Mouse (Mus musculus) hindbrain, embryonic 13.5 days (tissue): Measurements from ENCODE around the gene March2. TPM values are rescaled to one million over a fixed set of nuclear protein-coding genes. Genes with fewer than 3 reads are reported as not detected.
A peak's percentile ranks its signal among the peaks of the same experiment; 100 is the strongest.
"Not testable (repeated sequence)": the region's sequence is repeated elsewhere in the genome, so short reads cannot be mapped to it uniquely, and the experiment has no call there.

Source experiments
- ATAC-seq: fragments of 200-750 bp; cut with Nextera tagmentation; 2 replicates; pipeline ENCODE4 v1.8.0; 2017; ENCODE audit warnings: moderate TSS enrichment; ENCODE audit not compliant: low FRiP score
- H3K27ac ChIP-seq: fragments of 300-500 bp; sonication (generic); 2 replicates; pipeline ENCODE4 v1.5.1; 2015; ENCODE audit warnings: inconsistent platforms, mild to moderate bottlenecking, moderate library complexity
- H3K27me3 ChIP-seq: fragments of 300-500 bp; sonication (generic); 2 replicates; pipeline ENCODE4 v1.6.1; 2015; ENCODE audit warnings: mild to moderate bottlenecking, inconsistent platforms
- H3K36me3 ChIP-seq: fragments of 300-500 bp; sonication (generic); 2 replicates; pipeline ENCODE4 v1.6.1; 2015; ENCODE audit warnings: mild to moderate bottlenecking, inconsistent platforms
- H3K4me1 ChIP-seq: fragments of 300-500 bp; sonication (generic); replicated peaks from 2 replicates; pipeline ENCODE4 v1.6.1; 2015; ENCODE audit warnings: inconsistent platforms
- H3K4me2 ChIP-seq: fragments of 300-500 bp; sonication (generic); 2 replicates; pipeline ENCODE4 v1.6.1; 2015; ENCODE audit warnings: inconsistent platforms, mild to moderate bottlenecking, moderate library complexity
- H3K4me3 ChIP-seq: fragments of 300-500 bp; sonication (generic); 2 replicates; pipeline ENCODE4 v1.5.1; 2015; ENCODE audit warnings: mild to moderate bottlenecking, inconsistent platforms
- H3K9ac ChIP-seq: fragments of 300-500 bp; sonication (generic); 2 replicates; pipeline ENCODE4 v1.6.1; 2015; ENCODE audit warnings: mild to moderate bottlenecking, inconsistent platforms
- H3K9me3 ChIP-seq: fragments of 300-500 bp; sonication (generic); 2 replicates; pipeline ENCODE4 v1.6.1; 2016; ENCODE audit warnings: inconsistent platforms
- WGBS: fragments of 180-500 bp; shearing (Covaris S2); methylation state at CpG from one replicate; pipeline ENCODE4 v1.1.7; 2015; 5-methylcytosine and 5-hydroxymethylcytosine counted together
- polyA plus RNA-seq: library from polyadenylated mRNA; unstranded; fragments of >200 nt; fragmentation: Nextera tagmentation; extraction: Ambion mirVana; gene quantifications from 2 replicates; pipeline ENCODE4 v1.2.1, GENCODE M21; 2015

Gene March2
- polyA plus RNA-seq, 1 experiment from 2014 or later, result 68.4 TPM

DNA sequence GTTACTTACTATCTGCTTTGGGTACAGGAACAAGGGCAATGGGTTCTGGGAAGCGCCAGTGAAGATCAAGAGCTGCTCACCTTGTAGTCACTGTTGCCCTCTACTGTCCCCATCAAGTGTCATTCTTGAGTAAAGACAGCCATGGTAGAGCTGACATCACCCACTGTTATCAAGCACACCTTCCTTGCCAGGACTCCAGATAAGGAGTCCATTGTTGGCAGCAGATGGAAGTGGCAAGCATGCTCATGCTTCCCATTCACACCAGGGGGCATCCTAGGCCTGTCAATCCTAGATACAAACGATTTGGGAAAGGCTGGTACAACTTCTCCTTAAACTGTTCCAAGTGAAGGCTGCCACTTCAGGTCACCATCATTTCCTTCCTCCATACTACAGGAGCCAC is 27.5 kb upstream of the March2 start:
- H3K27ac ChIP-seq, result no peak overlapping the region

DNA sequence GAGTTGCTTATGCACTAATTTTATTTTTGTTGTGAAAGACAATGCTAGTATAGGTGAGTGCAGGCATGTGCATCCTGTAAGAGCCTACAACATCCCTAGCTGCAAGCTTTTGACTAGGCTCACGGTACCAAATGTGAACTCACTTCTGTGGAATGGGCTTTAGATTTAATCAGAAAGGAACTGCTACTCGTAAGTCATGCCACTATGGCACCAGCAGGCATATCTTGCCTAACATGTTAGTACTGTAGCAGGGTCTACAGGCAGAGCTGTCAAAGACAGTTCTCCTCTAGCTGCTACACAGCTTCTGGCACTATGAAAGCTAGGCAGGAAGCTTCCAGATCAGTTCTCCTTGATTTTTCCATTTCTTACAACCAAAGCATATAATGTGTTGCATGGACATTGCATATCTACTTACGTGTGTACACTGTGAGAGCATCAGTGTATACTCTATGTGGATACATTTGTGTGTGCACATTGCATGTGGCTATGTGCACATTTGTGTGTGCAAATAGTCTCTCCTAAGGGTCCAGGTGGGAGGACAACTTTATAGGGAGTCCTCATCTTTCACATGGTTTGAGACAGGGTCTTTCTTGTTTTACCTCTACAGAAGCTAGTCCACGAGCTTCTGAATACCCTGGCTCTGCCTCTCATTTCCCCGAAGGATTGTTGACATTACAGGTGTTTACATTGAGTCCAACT is 26.4 kb upstream of the March2 start:
- 87% methylated on average over 5 of the region's 5 CpGs for WGBS
- 0 out of 2 replicates have a peak, but pooled peaks cover 7% of the 10 kb centered on the region for H3K9me3 ChIP-seq
- no peak overlapping the region for H3K4me3 ChIP-seq
- no peaks in the 10 kb centered on the region for H3K27me3 ChIP-seq
- no peak overlapping the region for H3K4me2 ChIP-seq
- H3K9ac ChIP-seq, result no peak overlapping the region
- ATAC-seq, result no peak
- H3K36me3 ChIP-seq, result peaks cover 43% of the 10 kb centered on the region
- H3K4me1 ChIP-seq, result no peaks in the 10 kb centered on the region
- no peak overlapping the region for H3K27ac ChIP-seq

More for the DNA sequence above, 27.5 kb upstream of the March2 start:
- Histone ChIP-seq H3K4me1 (no peaks in the 10 kb centered on the region), H3K4me2 (no peak overlapping the region), H3K27me3 (no peaks in the 10 kb centered on the region), H3K4me3 (no peak overlapping the region), H3K36me3 (peaks cover 53% of the 10 kb centered on the region), H3K9ac (no peak overlapping the region), H3K9me3 (0 out of 2 replicates have a peak, but pooled peaks cover 7% of the 10 kb centered on the region)
- WGBS, result 80% methylated on average over 2 of the region's 2 CpGs
- no peak for ATAC-seq

DNA sequence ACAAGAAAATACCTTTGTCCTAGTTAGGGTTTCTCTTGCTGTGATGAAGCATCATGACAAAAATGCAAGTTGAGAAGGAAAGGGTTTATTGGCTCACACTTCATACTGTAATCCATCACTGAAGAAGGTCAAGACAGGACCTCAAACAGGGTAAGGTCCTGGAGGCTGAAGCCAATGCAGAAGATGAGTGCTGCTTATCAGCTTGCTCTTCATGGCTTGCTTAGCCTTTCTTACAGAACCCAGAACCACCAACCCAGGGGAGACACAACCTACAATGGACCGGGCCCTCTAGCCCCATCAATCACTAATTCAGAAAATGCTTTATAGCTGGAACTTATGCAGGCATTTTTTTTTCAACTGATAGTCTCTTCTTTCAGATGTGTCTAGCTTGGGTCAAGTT is 23.9 kb upstream of the March2 start:
- no peak overlapping the region for H3K27ac ChIP-seq
- ATAC-seq, result no peak
- no peak overlapping the region for H3K4me2 ChIP-seq
- WGBS, result 88% methylated on average over 1 of the region's 1 CpGs
- H3K4me3 ChIP-seq, result no peak overlapping the region
- H3K9me3 ChIP-seq, result 0 out of 2 replicates have a peak, but pooled peaks cover 7% of the 10 kb centered on the region
- H3K36me3 ChIP-seq, result peaks cover 19% of the 10 kb centered on the region
- H3K27me3 ChIP-seq, result no peaks in the 10 kb centered on the region
- H3K9ac ChIP-seq, result no peak overlapping the region
- H3K4me1 ChIP-seq, result no peaks in the 10 kb centered on the region

DNA sequence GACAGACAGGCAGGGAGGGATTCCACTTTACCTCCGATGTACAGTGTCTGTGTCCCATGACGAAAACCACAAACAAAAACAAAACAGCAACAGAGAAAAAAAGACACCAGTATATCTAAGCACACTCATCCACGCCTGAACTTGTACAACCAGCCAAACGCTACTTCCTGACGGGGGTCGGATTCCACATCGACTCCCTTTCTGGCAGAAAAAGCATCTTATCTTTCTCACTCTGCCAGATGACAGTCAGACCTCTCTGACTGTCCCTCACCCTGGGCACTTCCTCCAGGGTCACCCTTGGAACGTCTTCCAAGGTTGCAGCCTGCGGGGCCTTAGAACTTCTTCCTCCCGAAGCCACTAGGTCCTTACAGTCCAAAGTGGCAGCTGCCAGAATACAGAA is 15.1 kb upstream of the March2 start:
- not testable (repeated sequence) for H3K4me3 ChIP-seq
- 88% methylated on average over 10 of the region's 10 CpGs for WGBS

DNA sequence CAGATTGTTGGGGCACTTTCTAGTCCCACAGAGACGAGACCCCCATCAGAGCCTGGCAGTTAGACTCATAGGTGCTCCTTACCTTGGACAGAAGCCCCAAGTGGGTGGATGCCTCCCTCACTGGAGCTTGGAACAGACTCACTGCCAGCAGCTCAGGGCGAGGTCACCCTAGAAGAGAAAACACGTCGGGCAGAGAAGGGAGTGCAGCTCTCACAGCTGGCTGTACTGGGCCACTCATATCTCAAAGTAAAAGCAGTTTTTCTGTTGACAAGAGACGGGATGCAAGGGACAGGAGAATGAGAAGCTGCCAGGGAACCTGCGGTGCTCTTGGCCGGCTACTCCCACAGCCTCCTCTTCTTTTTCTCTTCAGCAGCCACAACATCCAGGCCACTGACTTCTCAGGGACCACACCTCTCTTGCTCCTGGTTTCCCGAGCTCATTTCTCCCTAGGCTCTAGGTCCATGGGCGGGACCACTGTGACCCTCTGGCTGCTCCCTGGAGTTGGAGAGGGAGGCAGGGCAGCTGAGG is 14.2 kb upstream of the March2 start:
- not testable (repeated sequence) for H3K9ac ChIP-seq, H3K27me3 ChIP-seq, H3K9me3 ChIP-seq, H3K4me2 ChIP-seq, H3K27ac ChIP-seq, ATAC-seq, H3K4me1 ChIP-seq, H3K4me3 ChIP-seq, H3K36me3 ChIP-seq
- WGBS, result 81% methylated on average over 9 of the region's 9 CpGs

More for the DNA sequence above, 15.1 kb upstream of the March2 start:
- not testable (repeated sequence) for H3K27ac ChIP-seq, H3K36me3 ChIP-seq, H3K4me2 ChIP-seq, H3K9me3 ChIP-seq, H3K27me3 ChIP-seq, H3K9ac ChIP-seq, ATAC-seq, H3K4me1 ChIP-seq

DNA sequence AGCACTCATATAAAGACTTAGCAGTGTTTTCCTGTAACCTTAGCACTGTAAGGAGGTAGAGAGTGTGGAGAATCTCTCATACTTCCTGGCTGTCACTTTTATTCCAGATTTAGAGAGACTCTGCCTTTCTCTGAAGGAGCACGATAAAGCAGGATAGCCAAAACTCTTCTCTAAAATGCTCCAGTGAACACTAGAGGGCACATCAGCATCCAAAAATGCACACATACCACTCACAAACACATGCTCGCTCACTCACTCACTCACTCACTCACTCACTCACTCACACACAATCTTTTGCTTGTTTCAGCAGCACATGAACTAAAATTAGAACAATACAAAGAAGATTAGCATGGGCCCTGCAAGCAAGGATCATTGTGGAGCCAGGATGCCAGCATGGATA is 10.7 kb upstream of the March2 start:
- H3K4me2 ChIP-seq, result no peak overlapping the region
- H3K9me3 ChIP-seq, result no peaks in the 10 kb centered on the region
- no peaks in the 10 kb centered on the region for H3K4me1 ChIP-seq
- no peak for ATAC-seq
- WGBS, result 70% methylated on average over 2 of the region's 2 CpGs
- no peaks in the 10 kb centered on the region for H3K27me3 ChIP-seq
- no peak overlapping the region for H3K9ac ChIP-seq
- no peak overlapping the region for H3K4me3 ChIP-seq
- H3K36me3 ChIP-seq, result no peaks in the 10 kb centered on the region
- H3K27ac ChIP-seq, result no peak overlapping the region

DNA sequence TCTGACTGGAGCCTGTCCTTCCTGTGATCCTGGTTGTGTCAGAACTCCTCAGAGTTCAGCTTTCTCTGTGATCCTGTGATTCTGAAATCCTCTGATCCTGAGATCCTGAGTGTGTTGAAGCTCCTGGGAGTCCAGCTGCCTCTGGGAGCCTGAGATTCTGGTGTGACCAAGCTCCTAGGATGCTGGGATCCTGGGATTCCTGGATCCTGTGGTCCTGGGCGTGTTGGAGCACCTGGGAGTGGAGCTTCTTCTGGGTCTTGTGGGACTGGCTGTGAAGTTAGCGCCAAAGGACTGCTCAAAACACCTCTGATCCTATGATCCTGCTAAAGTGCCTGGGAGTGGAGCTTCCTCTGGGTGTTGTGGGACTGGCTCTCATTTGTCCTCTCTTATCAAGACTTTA is 9.9 kb upstream of the March2 start:
- H3K36me3 ChIP-seq, result no peaks in the 10 kb centered on the region
- H3K4me3 ChIP-seq, result no peak overlapping the region
- H3K27ac ChIP-seq, result no peak overlapping the region
- no peak overlapping the region for H3K4me2 ChIP-seq
- 79% methylated on average over 2 of the region's 2 CpGs for WGBS
- H3K27me3 ChIP-seq, result peaks cover 3% of the 10 kb centered on the region; the same call in 1 of the 2 replicates
- no peaks in the 10 kb centered on the region for H3K4me1 ChIP-seq
- H3K9me3 ChIP-seq, result no peaks in the 10 kb centered on the region
- no peak for ATAC-seq
- H3K9ac ChIP-seq, result no peak overlapping the region

DNA sequence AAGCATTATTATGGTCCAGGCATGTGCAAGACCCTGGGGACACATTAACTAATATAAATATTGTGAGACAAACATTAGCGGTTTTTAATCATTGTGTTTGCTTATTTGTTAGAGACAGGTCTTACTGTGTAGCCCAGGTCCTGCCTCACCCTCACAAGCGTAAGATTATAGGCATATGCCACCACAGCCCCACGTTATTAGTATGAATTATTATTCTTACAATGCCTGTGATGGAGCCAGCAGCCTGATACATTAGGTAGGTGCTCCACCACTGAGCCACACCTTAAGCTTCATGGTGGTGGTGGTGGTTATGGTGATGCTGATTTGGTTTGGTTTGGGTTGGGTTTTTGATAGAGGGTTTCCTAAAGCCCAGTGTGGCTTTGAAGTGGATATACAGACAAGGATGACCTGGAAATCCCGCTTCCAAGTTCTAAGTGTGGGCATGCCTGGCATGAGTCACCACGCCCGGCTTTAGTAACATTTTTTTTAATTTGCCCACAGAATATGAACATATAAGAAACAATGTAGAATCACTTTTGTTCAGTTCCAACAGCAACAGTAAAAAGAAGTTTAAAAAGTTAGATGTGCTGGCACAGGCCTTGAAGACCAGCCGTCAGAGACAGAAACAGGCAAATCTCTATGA is 1.4 kb upstream of the March2 start:
- Histone ChIP-seq H3K9ac (no peak overlapping the region), H3K36me3 (0 out of 2 replicates have a peak, but pooled peaks cover 3% of the 10 kb centered on the region), H3K9me3 (no peaks in the 10 kb centered on the region), H3K4me3 (no peak overlapping the region), H3K4me1 (peaks cover 12% of the 10 kb centered on the region), H3K4me2 (no peak overlapping the region), H3K27ac (no peak overlapping the region), H3K27me3 (peaks cover 3% of the 10 kb centered on the region; the same call in 1 of the 2 replicates)
- no peak for ATAC-seq
- 97% methylated on average over 7 of the region's 7 CpGs for WGBS

DNA sequence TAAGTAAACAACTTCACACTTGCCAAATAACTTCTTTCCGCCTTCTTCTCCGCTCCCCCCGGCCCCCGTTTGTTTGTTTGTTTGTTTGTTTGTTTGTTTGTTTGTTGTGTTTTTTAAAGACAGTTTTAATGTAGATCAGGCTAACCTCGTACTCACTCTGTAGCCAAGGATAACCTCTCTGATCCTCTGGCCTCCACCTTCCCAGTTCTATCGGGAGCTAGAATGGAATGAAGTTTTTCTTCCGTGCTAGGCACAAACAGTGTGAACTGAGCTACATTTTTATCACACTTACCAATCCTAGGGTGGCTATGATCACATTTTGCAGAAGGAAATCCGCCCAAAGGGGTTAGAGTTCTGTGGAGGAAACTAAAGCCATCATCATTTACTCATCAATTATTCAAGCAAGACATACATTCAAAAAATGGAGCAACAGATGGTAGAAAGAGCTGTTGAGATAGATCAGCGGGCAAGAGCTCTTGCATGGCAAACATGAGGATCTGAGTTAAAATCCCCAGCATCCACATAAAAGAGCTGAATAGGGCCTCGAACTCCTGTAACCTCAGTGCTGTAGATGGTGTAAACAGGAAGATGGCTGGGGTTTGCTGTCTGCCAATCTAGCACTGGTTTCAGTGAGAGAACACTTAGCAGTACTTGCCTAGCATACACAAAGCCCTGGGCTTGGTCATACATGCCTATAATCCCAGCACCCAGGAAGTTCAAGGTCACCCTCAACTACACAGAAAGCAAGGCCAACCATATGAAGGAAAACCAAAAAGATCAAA is 665 bp upstream of the March2 start:
- Histone ChIP-seq H3K9me3 (no peaks in the 10 kb centered on the region), H3K36me3 (0 out of 2 replicates have a peak, but pooled peaks cover 3% of the 10 kb centered on the region), H3K9ac (peak overlapping the region; percentile 86; the same call in 1 of the 2 replicates), H3K4me1 (peaks cover 12% of the 10 kb centered on the region), H3K27ac (no peak overlapping the region), H3K4me2 (peak overlapping the region; percentile 75), H3K4me3 (peak overlapping the region; percentile 81), H3K27me3 (peaks cover 3% of the 10 kb centered on the region; the same call in 1 of the 2 replicates)
- 50% methylated on average over 10 of the region's 10 CpGs for WGBS
- peak; percentile 33 for ATAC-seq

DNA sequence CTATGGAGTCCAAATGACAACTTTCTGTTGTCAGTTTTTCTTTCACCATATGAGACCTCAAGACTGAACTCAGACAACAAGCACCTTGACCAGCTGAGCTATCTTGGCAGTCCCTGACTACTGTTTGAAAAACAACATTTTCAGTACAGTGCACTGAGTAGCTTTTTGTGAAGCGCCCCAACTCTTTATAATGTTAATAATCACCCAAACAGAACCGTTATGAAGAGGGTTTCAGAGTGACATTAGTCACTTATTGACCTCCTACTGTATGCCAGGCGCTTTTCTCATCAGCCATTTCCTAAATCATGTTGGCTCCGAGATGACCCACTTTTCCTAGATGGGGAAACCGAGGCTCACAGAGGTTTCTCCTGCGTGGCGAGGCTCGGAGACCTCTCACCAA is 488 bp downstream of the March2 start:
- 8% methylated on average over 8 of the region's 8 CpGs for WGBS
- H3K27ac ChIP-seq, result 0 out of 2 replicates have a peak overlapping the region, but pooled peaks have one; percentile 23
- H3K9ac ChIP-seq, result peak overlapping the region; percentile 86
- no peak; the same call in 1 of the 2 replicates for ATAC-seq
- H3K4me1 ChIP-seq, result peaks cover 12% of the 10 kb centered on the region
- H3K4me3 ChIP-seq, result peak overlapping the region; percentile 81
- H3K9me3 ChIP-seq, result no peaks in the 10 kb centered on the region
- peak overlapping the region; percentile 75 for H3K4me2 ChIP-seq
- 0 out of 2 replicates have a peak, but pooled peaks cover 3% of the 10 kb centered on the region for H3K36me3 ChIP-seq
- H3K27me3 ChIP-seq, result no peaks in the 10 kb centered on the region

DNA sequence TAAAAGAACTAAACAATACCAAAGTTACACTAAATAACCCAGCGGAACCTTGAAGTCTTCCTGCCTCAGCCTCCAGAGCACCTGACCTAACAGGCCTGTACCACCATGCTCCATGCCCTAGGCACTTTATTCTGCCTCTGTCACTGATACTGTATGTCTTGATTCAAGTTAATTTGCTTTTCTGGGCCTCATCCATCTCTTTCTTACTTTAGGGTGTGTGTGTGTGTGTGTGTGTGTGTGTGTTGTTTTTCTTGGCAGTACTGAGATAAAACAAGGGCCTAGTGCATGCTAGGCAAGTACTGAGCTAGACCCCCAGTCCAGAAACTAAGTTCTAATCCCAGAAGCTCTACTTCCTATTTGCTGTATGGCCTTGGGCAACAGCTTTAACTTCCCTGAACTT is 1.2 kb downstream of the March2 start:
- Histone ChIP-seq H3K4me2 (no peak overlapping the region), H3K36me3 (peaks cover 3% of the 10 kb centered on the region; the same call in 1 of the 2 replicates), H3K27ac (no peak overlapping the region), H3K4me1 (peaks cover 12% of the 10 kb centered on the region), H3K9ac (no peak overlapping the region), H3K27me3 (no peaks in the 10 kb centered on the region), H3K9me3 (no peaks in the 10 kb centered on the region), H3K4me3 (0 out of 2 replicates have a peak overlapping the region, but pooled peaks have one; percentile 81)
- ATAC-seq, result no peak
- WGBS, result 100% methylated on average over 1 of the region's 1 CpGs

DNA sequence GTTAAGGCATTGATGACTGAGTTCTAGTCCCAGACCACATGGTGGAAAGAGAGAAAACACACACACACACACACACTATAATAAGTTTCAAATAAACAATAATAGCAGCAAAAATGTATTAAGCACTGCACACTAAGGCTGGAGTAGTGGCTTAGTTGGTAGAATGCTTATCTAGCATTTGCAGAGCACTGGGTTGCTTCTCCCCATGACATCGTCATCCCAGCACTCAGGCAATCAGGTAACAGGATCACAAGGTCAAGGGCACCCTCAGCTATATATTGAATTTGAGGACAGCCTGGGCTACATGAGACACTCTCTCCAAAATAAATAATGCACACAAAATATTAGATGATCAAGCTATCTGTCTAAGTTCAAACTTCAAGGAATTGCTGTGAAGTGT is 3.7 kb downstream of the March2 start:
- H3K27ac ChIP-seq, result no peak overlapping the region
- WGBS, result 79% methylated on average over 1 of the region's 1 CpGs
- no peak overlapping the region for H3K9ac ChIP-seq
- H3K27me3 ChIP-seq, result no peaks in the 10 kb centered on the region
- no peaks in the 10 kb centered on the region for H3K9me3 ChIP-seq
- H3K4me3 ChIP-seq, result no peak overlapping the region
- peaks cover 12% of the 10 kb centered on the region for H3K4me1 ChIP-seq
- no peak overlapping the region for H3K4me2 ChIP-seq
- no peak for ATAC-seq
- H3K36me3 ChIP-seq, result peaks cover 27% of the 10 kb centered on the region
